Mouse (Mus musculus): Measurements from ENCODE around the gene Tyrp1. TPM values are rescaled to one million over a fixed set of nuclear protein-coding genes. Genes with fewer than 3 reads are reported as not detected.

The Tyrp1 gene
- total RNA-seq, 1 experiment = not detected

DNA sequence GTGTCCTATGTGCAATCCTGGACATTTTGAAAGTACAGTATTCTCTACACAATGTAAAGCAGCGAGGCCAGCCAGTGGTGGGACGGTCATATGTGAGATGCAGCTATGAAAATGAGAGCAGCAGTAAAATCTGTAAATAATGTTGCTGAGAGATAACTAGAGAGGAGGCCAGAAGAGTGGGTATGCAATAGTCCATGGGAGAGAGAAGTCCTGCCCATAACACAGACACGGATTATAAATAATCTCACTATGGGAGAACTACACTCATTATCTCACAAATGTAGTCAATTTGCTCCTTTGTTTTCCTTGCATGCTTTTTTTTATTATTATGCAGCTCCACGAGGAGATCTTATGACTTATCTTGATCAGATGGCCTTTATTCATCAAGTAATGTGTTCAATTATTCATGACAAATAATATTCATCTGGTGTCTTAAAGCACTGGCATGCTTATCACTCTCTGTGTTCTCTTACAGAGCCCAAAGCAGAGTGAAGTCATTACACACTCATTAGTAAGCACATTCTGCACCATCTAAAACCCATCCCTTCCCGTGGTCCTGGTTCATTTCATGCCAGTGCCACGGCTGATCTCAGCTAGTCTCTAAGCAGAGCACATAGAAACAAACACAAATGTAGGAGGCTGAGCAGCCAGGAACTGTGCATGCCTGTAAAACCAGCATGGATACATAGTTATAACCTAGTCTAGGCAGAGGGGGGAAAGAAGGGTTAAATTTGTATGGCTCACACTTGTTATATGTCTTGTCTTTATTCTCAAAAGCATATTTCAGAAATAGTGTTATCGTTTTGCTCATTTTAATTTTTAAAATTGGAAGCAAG lies 18.9 kb downstream of the Tyrp1 start:
- H3K36me3 ChIP-seq (ENCODE audit: control insufficient read depth, insufficient read depth, low read length, poor library complexity, severe bottlenecking) = no peaks in the 10 kb centered on the region
- in situ Hi-C loops (cut with MboI; ENCODE audit: low sequenced_read_pairs in 2 of 2, unreplicated experiment in 2 of 2) = loop anchor here in 1 of 2 experiments (25.0 kb wide), 1 partner anchor 409 kb away; no protein-coding TSS in a partner anchor

DNA sequence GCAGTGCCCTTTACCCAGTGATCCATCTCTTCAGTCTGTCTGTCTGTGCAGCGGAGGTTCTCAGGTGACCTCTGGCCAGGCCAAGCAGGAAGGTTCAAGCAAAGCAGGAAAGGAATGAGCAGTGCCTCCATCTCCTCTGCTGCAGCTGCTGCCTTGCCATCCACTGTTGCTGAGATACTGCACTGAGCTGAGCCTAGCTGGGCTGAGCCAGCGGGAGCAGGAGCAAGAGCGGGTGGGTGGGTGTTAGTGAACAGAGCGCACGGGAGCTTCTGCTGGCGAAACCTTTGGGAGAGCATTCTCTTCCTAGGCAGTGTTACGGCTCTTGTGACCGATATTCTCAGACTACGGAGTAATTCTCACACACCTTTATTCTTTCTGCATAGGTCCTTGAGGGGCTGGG lies 21.6 kb downstream of the Tyrp1 start:
- no peak overlapping the region for H3K27ac ChIP-seq (ENCODE audit: insufficient read depth, low read depth, low read length, poor library complexity, severe bottlenecking)
- no peak overlapping the region for H3K9ac ChIP-seq (ENCODE audit: insufficient read depth, low read depth, low read length, poor library complexity, severe bottlenecking)
- TF ChIP-seq CHD2 (IDR thresholded peaks at IDR 0.05; ENCODE audit: low read depth, low read length) (no peak), MAFK (IDR thresholded peaks at IDR 0.05; ENCODE audit: insufficient read depth, low read depth, low read length) (no peak), ZNF384 (IDR thresholded peaks at IDR 0.05; ENCODE audit: low read depth, low read length) (no peak)
- no peak overlapping the region for H3K4me3 ChIP-seq (ENCODE audit: insufficient read depth in 1 of 2, low read depth in 1 of 2, low read length in 2 of 2, poor library complexity in 1 of 2, severe bottlenecking in 1 of 2)
- DNase-seq (ENCODE audit: low read depth, low spot score) = no peak
- H3K4me1 ChIP-seq (ENCODE audit: control insufficient read depth in 2 of 2, insufficient read depth in 2 of 2, low read length in 2 of 2, poor library complexity in 1 of 2) = no peaks in the 10 kb centered on the region
- in situ Hi-C loops (cut with MboI; ENCODE audit: low sequenced_read_pairs in 2 of 2, unreplicated experiment in 2 of 2) = loop anchor here in 1 of 2 experiments (25.0 kb wide), 1 partner anchor 407 kb away; no protein-coding TSS in a partner anchor
- H3K36me3 ChIP-seq (ENCODE audit: control insufficient read depth, insufficient read depth, low read length, poor library complexity, severe bottlenecking) = no peaks in the 10 kb centered on the region
- no peaks in the 10 kb centered on the region for H3K9me3 ChIP-seq (ENCODE audit: control insufficient read depth, insufficient read depth, low read depth, low read length)

More for the DNA sequence above, 18.9 kb downstream of the Tyrp1 start:
- DNase-seq (ENCODE audit: low read depth, low spot score) = no peak
- H3K27ac ChIP-seq (ENCODE audit: insufficient read depth, low read depth, low read length, poor library complexity, severe bottlenecking) = no peak overlapping the region
- H3K9me3 ChIP-seq (ENCODE audit: control insufficient read depth, insufficient read depth, low read depth, low read length) = no peaks in the 10 kb centered on the region
- H3K9ac ChIP-seq (ENCODE audit: insufficient read depth, low read depth, low read length, poor library complexity, severe bottlenecking) = no peak overlapping the region
- H3K4me1 ChIP-seq (ENCODE audit: control insufficient read depth in 2 of 2, insufficient read depth in 2 of 2, low read length in 2 of 2, poor library complexity in 1 of 2) = no peaks in the 10 kb centered on the region
- TF ChIP-seq HCFC1 (IDR thresholded peaks at IDR 0.05; ENCODE audit: borderline replicate concordance, insufficient read depth, low read length) (no peak), CHD2 (IDR thresholded peaks at IDR 0.05; ENCODE audit: low read depth, low read length) (no peak), ZNF384 (IDR thresholded peaks at IDR 0.05; ENCODE audit: low read depth, low read length) (no peak), MAFK (IDR thresholded peaks at IDR 0.05; ENCODE audit: insufficient read depth, low read depth, low read length) (no peak), ZC3H11A (IDR thresholded peaks at IDR 0.05; ENCODE audit: borderline replicate concordance, low read depth, low read length) (no peak)
- H3K4me3 ChIP-seq (ENCODE audit: insufficient read depth in 1 of 2, low read depth in 1 of 2, low read length in 2 of 2, poor library complexity in 1 of 2, severe bottlenecking in 1 of 2) = no peak overlapping the region

DNA sequence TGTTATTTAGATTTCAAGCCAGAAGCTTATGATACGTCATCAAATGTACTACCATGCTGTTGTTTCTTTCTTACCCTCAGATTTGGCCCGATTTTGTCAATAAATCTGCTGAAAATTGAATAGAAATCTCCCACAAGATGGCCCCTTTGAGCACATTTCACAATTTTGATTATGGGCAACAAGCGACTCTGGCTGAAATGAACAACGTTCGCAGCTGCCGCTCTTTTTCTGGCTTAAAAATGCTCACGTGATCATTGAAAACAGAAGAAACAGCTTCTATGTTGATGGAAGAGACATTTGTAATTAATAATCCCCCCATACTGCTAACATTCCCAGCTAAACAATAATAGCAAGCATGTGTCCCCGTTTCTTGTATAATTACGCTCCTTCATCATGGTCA lies 29.0 kb downstream of the Tyrp1 start:
- Histone ChIP-seq H3K27ac (ENCODE audit: insufficient read depth, low read depth, low read length, poor library complexity, severe bottlenecking) (no peak overlapping the region), H3K4me3 (ENCODE audit: insufficient read depth in 1 of 2, low read depth in 1 of 2, low read length in 2 of 2, poor library complexity in 1 of 2, severe bottlenecking in 1 of 2) (no peak overlapping the region), H3K9me3 (ENCODE audit: control insufficient read depth, insufficient read depth, low read depth, low read length) (no peaks in the 10 kb centered on the region), H3K36me3 (ENCODE audit: control insufficient read depth, insufficient read depth, low read length, poor library complexity, severe bottlenecking) (no peaks in the 10 kb centered on the region), H3K9ac (ENCODE audit: insufficient read depth, low read depth, low read length, poor library complexity, severe bottlenecking) (no peak overlapping the region), H3K4me1 (ENCODE audit: control insufficient read depth in 2 of 2, insufficient read depth in 2 of 2, low read length in 2 of 2, poor library complexity in 1 of 2) (no peaks in the 10 kb centered on the region)
- in situ Hi-C loops (cut with MboI; ENCODE audit: low sequenced_read_pairs in 2 of 2, unreplicated experiment in 2 of 2) = loop anchor here in 1 of 2 experiments (25.0 kb wide), 1 partner anchor 399 kb away; no protein-coding TSS in a partner anchor
- no peak for TF ChIP-seq ZC3H11A (IDR thresholded peaks at IDR 0.05; ENCODE audit: borderline replicate concordance, low read depth, low read length)
- TF ChIP-seq ZNF384 (IDR thresholded peaks at IDR 0.05; ENCODE audit: low read depth, low read length) = no peak
- TF ChIP-seq CHD2 (IDR thresholded peaks at IDR 0.05; ENCODE audit: low read depth, low read length) = no peak
- no peak for TF ChIP-seq HCFC1 (IDR thresholded peaks at IDR 0.05; ENCODE audit: borderline replicate concordance, insufficient read depth, low read length)
- no peak for DNase-seq (ENCODE audit: low read depth, low spot score)

DNA sequence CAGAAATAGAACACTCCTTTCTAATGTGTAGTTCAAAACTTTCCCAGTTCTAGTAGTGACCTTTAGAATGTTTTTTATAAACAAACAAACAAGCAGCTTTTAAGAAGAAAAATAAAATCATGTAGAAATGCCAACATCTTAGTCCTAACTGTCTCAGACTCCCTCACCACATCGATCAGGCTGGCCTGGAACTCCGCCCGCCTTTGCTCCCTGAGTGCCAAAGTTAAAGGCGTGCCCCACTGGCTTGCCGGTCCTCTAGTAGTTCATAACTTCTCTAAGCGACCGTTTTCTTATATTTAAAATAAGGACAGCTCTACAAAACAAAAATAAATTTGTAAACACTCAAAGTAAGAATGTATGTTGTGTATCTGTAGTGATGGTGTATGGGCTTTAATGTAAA lies 30.0 kb downstream of the Tyrp1 start:
- Histone ChIP-seq H3K4me3 (ENCODE audit: insufficient read depth in 1 of 2, low read depth in 1 of 2, low read length in 2 of 2, poor library complexity in 1 of 2, severe bottlenecking in 1 of 2) (no peak overlapping the region), H3K27ac (ENCODE audit: insufficient read depth, low read depth, low read length, poor library complexity, severe bottlenecking) (no peak overlapping the region), H3K9ac (ENCODE audit: insufficient read depth, low read depth, low read length, poor library complexity, severe bottlenecking) (no peak overlapping the region), H3K4me1 (ENCODE audit: control insufficient read depth in 2 of 2, insufficient read depth in 2 of 2, low read length in 2 of 2, poor library complexity in 1 of 2) (no peaks in the 10 kb centered on the region), H3K9me3 (ENCODE audit: control insufficient read depth, insufficient read depth, low read depth, low read length) (no peaks in the 10 kb centered on the region), H3K36me3 (ENCODE audit: control insufficient read depth, insufficient read depth, low read length, poor library complexity, severe bottlenecking) (no peaks in the 10 kb centered on the region)
- TF ChIP-seq CHD2 (IDR thresholded peaks at IDR 0.05; ENCODE audit: low read depth, low read length) (no peak), ZC3H11A (IDR thresholded peaks at IDR 0.05; ENCODE audit: borderline replicate concordance, low read depth, low read length) (no peak), ZNF384 (IDR thresholded peaks at IDR 0.05; ENCODE audit: low read depth, low read length) (no peak), HCFC1 (IDR thresholded peaks at IDR 0.05; ENCODE audit: borderline replicate concordance, insufficient read depth, low read length) (no peak), MAFK (IDR thresholded peaks at IDR 0.05; ENCODE audit: insufficient read depth, low read depth, low read length) (no peak)
- DNase-seq (ENCODE audit: low read depth, low spot score) = no peak
- in situ Hi-C loops (cut with MboI; ENCODE audit: low sequenced_read_pairs in 2 of 2, unreplicated experiment in 2 of 2) = loop anchor here in 1 of 2 experiments (25.0 kb wide), 1 partner anchor 398 kb away; no protein-coding TSS in a partner anchor

Data from ES-E14 (cell line).